Mouse (Mus musculus) ES-Bruce4 (cell line): ENCODE measurements around the gene Slit3.

Experiments used
- CTCF ChIP-seq: IDR thresholded peaks from one replicate; pipeline ENCODE4 v1.8.1; 2011; ENCODE audit warnings: low read depth, low read length
- EP300 ChIP-seq: IDR thresholded peaks from 2 replicates; pipeline ENCODE4 v1.6.1; 2011; ENCODE audit warnings: low read depth, low read length; ENCODE audit not compliant: insufficient read depth

GRCm38 (mm10) chr11:35582591-35582990 lies 461.6 kb downstream of the Slit3 start:
- TF ChIP-seq CTCF = no peak
- TF ChIP-seq EP300 = no peak
